Mouse (Mus musculus): Measurements from ENCODE around the gene Mthfsd.

The Mthfsd gene

DNA sequence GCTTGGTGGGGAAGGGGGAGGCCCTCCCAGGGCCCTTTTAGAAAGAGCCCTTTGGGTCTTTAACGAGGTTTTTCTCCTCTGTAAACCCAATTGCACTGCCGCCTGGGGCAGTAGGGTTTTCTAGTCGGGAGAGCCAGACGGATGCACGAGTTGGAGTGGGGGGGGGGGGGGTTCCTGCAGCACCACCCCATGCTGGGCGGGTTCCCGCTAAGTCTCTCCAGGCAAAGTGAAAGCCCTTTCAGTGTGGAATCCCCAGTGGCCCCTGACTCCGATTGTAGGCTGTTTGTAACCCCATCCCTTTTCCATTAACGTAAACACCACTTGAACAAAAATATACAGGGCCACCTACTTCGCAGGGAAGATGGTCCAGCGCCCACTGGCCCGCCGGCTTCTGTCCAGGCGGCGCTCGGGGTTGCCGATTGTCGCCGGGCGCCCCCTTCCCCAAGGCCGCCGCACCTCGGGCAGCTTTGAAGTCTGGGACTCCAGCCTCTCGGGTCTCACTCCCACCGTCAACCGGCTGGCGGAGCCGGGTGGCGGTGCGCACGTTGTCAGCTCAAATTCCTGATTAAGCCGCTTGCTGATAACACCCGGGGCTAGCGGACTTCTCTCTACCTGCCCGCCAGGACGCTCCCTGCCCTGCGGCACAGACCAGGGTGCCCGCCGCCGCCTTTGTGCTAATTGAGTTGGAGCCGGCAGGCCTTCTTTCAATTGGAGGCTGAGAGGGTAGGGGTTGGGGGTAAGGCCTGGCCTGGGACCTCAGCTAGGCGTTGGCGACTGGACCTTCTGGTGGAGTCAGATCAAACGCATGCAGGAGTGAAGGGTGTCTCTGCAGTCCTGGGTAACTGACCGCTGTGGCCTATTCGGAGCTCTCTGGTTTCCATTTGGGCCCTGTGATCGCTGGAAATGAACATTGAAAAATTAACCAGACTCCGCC, 34.8 kb downstream of the Mthfsd start:
- DNase-seq (ENCODE audit: low spot score) = no peak

DNA sequence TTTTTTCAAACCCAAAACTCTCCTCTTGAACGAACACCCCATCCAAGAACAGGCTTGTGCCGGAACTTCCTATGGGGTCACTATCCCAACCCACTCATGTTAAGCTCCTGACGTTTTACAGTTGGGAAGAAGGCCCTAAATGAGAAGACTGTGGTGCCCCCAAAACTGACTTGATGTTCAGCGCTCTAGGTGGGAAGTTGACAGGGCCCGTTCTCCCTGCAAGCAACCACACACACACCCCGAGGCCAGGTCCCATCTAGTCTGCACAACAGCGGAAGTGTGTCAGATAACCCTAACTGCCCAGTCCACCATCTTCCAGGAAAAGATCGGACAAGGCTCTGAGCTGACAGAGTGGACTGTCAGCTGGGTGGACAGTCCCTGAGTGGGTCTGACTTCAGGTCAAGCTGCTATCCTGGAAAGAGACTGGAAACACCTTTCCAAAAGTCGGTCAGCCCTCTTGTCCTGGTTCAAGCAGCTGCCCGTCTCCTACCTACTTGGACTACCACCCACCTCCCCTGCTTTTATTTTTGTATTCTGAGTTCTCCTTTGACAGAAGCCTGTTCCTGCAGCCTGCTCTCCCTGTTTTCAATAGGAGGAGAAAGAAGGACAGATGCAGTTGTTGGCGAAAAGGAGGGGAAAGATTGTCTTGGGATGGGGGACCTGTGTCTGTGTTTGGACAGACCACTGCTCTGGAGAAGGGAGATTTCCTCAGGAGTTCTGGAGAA, 35.6 kb downstream of the Mthfsd start:
- no peak for DNase-seq (ENCODE audit: low spot score)

DNA sequence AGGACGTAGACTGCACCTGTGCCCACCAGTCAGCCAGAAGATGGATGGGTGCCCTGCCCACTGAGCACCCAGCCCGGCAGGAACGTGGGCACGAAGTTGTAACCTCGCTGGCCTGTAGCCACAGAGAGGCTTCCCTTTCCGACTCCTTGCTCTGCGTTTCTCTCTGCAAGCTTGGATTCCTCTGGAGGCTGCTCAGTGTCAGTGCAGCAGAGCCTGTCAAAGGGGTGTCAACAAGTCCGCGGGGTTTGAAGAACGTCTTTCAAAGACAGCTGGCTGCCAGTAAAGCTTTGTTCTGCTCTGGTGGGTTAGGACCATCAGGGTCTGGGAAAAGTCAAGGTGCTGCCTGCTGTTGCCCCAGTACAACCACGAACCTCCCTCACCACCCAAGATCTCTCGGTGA, 36.7 kb downstream of the Mthfsd start:
- no peak for DNase-seq (ENCODE audit: low spot score)

DNA sequence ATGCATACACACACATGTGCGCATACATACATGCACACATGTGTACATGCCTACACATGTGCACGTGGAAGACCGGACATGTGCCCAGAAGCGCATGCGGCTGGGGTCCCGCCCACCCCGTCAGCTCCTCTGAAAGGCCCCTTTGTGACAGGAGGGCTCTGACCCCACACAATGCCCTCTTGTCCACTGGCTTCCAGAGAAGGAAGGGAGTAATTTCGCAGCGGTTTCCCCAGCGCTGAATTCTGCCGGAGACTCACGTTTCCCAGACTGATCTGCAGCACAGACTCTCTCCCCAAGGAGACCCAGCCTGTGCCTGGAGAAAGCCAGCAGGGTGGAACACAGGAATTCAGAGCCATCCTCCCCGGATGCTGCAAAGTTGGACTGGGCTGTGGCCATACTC, 44.5 kb downstream of the Mthfsd start:
- no peak for DNase-seq (ENCODE audit: low spot score)

DNA sequence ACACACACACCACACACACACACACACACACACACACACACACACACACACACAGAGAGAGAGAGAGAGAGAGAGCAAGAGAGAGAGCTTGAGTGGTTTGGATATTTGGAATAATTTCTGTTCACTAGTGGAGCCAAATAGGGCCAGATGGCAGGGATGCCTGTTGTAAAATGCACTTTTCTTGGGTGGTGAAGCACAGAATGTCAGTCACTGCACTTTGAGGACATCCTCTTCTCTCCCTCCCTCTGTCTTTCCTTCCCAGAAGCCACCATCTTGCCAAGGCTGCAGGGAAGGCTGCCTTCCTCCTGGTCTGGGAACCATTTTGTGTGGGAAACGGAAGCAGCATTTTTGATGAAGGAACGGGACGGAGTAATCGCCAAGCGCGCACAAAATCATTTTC, 45.7 kb downstream of the Mthfsd start:
- DNase-seq (ENCODE audit: low spot score) = no peak

DNA sequence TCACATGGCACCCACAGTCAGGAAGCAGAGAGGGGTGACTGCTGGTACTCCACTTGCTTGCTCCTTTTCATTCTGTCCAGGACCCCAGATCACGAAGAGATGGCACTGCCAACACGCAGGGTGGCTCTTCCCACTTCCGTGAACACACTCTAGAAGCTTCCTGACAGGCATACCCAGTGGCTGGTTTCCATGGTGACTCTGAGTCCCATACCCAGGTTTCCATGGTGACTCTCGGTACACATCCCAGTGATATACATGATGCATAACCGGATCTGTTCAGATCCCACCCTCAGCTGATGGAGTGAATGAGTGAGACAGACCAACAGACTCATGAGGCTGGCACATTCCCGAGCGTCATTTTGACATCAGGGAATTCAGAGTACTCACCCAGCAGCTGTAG, 49.1 kb downstream of the Mthfsd start:
- DNase-seq (ENCODE audit: low spot score) = no peak

DNA sequence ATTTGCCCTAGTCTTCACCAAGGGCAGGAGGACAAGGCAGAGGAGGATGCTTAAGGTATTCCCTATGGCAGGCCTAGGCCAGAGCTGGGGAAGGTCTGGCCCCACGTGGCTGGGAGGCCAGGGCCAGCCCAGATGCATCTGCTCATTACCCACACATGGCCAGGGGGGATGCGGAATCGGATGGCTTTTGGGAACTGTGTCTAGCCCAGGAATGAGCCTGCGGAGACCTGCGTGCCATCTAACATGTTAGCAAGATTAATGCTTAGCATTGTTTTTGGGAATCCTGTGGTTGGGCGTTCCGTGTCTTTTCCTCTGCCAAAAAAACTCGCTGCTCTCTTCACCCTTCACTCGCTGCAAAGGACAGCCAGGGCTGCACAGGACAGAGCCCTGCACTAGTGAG, 50.1 kb downstream of the Mthfsd start:
- DNase-seq (ENCODE audit: low spot score) = no peak

DNA sequence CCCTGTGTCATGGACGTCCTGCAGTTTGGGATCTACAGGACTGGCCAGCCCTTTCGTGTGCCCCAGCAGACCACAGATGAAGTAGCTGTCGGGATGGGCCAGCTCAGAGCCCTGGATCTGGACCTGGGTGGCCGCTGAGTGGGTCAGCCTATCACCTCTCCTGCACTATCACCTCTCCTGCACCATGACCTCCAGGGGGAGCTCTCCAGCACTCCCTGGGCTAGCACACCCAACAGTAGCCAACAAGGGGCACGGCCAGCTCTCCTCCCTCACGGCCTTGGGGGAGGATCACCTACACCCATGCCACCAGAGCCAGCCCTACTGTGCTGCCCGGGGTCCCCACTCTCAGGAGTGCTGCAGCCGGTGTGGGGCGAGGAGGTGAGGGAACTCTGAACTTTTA, 60.8 kb downstream of the Mthfsd start:
- DNase-seq (ENCODE audit: low spot score) = no peak

DNA sequence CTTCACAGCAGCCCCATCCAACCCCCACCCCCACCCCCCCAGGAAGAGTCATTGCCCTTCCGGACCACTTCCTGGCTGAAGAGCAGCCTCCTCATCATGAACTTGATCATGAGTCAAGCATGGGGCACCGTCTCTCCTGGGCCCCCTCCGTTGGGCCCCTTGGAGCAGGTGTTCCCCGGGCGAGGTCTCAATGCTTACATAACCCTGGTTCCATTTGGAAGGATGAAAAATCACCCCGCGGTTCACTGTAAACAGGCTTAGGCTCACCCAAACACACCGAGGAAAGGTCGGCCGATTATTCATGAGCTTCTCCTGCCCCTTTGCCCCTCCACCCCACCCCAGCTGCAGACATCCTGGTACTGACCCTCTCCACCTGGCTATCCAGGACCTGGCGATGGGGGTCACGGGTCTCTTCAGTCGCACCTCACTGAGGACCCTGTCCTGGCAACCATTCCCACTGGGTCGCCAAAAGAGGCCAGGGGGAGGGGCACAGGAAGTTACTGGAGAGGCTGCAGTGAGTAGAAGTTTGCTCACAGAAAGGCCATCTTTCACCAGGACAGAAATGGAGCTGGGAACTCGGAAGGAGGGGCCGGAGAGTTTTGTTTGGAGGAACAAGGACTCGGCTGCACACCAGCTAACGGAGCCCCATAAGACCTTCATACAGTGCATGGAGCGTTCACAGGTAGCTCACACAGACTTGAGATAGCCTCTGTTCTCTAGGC, 64.3 kb downstream of the Mthfsd start:
- no peak for DNase-seq (ENCODE audit: low spot score)
